Mouse (Mus musculus) kidney, embryonic 14.5 days (tissue): ENCODE measurements at regions not wholly inside any gene's neighbourhood (a gene's known extent, or its start where the extent isn't known, plus 50 kb on each side); places are given as distances from the start of the nearest gene placed in this dataset.

Source experiments
- ATAC-seq: fragments of 200-750 bp; cut with Nextera tagmentation; 2 replicates; pipeline ENCODE4 v1.8.0; 2017; ENCODE audit warnings: moderate number of reproducible peaks, mild to moderate bottlenecking, moderate TSS enrichment, moderate library complexity; ENCODE audit not compliant: low FRiP score, low TSS enrichment
- H3K27ac ChIP-seq: fragments of 300-500 bp; sonication (generic); 2 replicates; pipeline ENCODE4 v1.5.1; 2014; ENCODE audit warnings: low read depth, mild to moderate bottlenecking, low read length, moderate library complexity, mixed read lengths
- H3K27me3 ChIP-seq: fragments of 300-500 bp; sonication (generic); 2 replicates; pipeline ENCODE4 v1.6.1; 2014; ENCODE audit warnings: mild to moderate bottlenecking, low read length; ENCODE audit not compliant: control insufficient read depth, insufficient read depth
- H3K36me3 ChIP-seq: fragments of 300-500 bp; sonication (generic); 2 replicates; pipeline ENCODE4 v1.6.1; 2014; ENCODE audit warnings: low read length, mixed read lengths; ENCODE audit not compliant: control insufficient read depth, insufficient read depth
- H3K4me1 ChIP-seq: fragments of 300-500 bp; sonication (generic); 2 replicates; pipeline ENCODE4 v1.6.1; 2014; ENCODE audit warnings: low read length, mixed read lengths; ENCODE audit not compliant: control insufficient read depth, insufficient read depth
- H3K4me2 ChIP-seq: fragments of 300-500 bp; sonication (generic); replicated peaks from 2 replicates; pipeline ENCODE4 v1.6.1; 2014; ENCODE audit warnings: low read depth, mild to moderate bottlenecking, low read length
- H3K4me3 ChIP-seq: fragments of 300-500 bp; sonication (generic); 2 replicates; pipeline ENCODE4 v1.5.1; 2014; ENCODE audit warnings: mild to moderate bottlenecking, low read length
- H3K9ac ChIP-seq: fragments of 300-500 bp; sonication (generic); 2 replicates; pipeline ENCODE4 v1.6.1; 2014; ENCODE audit warnings: low read depth, mild to moderate bottlenecking, low read length, moderate library complexity
- H3K9me3 ChIP-seq: fragments of 300-500 bp; sonication (generic); 2 replicates; pipeline ENCODE4 v1.6.1; 2016; ENCODE audit warnings: low read length; ENCODE audit not compliant: control insufficient read depth
- WGBS: fragments of 180-500 bp; shearing (Covaris S2); extraction: QIAGEN DNeasy Blood & Tissue Kit; methylation state at CpG from one replicate; pipeline ENCODE4 v1.1.7; 2014; 5-methylcytosine and 5-hydroxymethylcytosine counted together

DNA sequence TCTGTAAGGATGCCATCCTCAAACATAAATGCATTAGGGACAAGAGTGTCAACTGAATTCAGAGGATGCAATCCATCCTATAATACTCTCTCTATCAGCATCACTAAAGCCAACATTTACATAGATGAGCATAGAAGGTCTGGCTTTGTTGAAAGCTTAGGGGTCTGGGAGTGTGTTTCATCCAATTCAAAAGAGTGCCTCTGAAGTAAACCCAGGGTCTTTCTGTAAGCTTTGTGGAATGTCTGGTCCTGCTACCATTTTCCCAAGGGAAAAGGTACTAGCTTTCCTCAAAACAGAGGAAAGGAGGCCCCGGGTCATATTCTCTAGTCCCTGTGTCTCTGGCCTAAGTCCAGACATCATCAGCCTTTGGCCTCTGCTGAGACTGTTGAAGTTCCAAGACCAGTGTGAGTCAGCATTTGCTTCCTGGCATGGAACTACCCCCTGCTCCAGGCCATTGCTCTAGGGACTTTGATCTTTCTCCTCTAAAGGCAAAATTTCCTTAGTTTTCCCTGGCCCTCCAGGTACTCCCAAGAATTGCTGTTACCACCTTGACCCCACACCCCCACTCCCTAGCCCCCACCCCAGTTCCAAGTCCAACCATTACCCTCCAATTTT, 280.0 kb upstream of the Jarid2 start:
- H3K9ac ChIP-seq: no peak overlapping the region
- no peak overlapping the region for H3K27ac ChIP-seq
- H3K4me2 ChIP-seq: no peak overlapping the region
- WGBS: 57% methylated on average over 1 of the region's 1 CpGs
- H3K27me3 ChIP-seq: no peaks in the 10 kb centered on the region
- no peaks in the 10 kb centered on the region for H3K36me3 ChIP-seq
- H3K4me1 ChIP-seq: no peaks in the 10 kb centered on the region
- no peak for ATAC-seq
- H3K9me3 ChIP-seq: peaks cover 4% of the 10 kb centered on the region
- no peak overlapping the region for H3K4me3 ChIP-seq

DNA sequence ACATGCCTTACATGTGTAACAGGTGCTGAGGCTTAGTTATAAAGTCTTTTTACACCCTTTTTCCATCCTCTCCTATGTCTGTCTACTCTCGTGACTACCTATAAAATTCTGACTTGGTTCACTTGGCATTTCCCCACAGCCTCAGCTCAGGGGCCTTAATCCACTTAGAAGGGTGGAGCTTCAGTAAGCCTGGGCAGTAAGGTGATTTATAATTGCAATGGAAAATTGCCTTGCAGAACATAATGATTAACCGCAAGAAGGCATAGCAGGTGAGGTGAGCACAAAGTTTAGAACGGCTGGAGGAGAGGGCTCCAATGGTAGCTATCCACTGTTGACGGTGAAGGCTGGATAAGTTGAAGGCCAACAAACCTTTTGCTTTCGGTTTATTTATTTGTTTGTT, 278.1 kb upstream of the Jarid2 start:
- no peaks in the 10 kb centered on the region for H3K36me3 ChIP-seq
- no peak overlapping the region for H3K4me2 ChIP-seq
- H3K4me3 ChIP-seq: no peak overlapping the region
- peak overlapping the region; percentile 31; the same call in 1 of the 2 replicates for H3K27ac ChIP-seq
- H3K4me1 ChIP-seq: peaks cover 10% of the 10 kb centered on the region; the same call in 1 of the 2 replicates
- no peak overlapping the region for H3K9ac ChIP-seq
- 77% methylated on average over 5 of the region's 5 CpGs for WGBS
- peaks cover 4% of the 10 kb centered on the region for H3K9me3 ChIP-seq
- H3K27me3 ChIP-seq: no peaks in the 10 kb centered on the region
- ATAC-seq: peak; percentile 16; the same call in 1 of the 2 replicates

DNA sequence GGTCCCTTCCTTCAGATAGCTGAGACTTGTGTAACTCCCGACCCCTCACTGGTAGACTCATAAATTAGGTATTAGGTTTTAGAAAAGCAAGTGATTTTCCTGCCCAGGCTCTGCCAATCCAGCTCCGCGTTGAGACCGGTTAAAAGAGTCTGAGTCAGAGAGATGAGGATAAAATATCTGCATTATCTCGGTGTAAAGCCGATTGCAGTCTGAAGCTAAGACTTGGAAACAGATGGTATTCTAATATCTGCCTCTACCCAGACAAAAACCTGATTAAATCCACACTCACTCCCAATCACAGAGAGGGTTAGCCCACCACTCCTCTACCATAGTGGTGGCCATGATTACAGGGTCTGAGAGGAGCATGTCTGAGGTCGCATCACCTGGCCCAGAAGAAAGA, 276.1 kb upstream of the Jarid2 start:
- 74% methylated on average over 7 of the region's 7 CpGs for WGBS
- H3K27me3 ChIP-seq: no peaks in the 10 kb centered on the region
- no peak overlapping the region for H3K4me3 ChIP-seq
- peaks cover 3% of the 10 kb centered on the region for H3K9me3 ChIP-seq
- no peak for ATAC-seq
- peaks cover 10% of the 10 kb centered on the region; the same call in 1 of the 2 replicates for H3K4me1 ChIP-seq
- no peak overlapping the region for H3K4me2 ChIP-seq
- H3K27ac ChIP-seq: no peak overlapping the region
- H3K9ac ChIP-seq: no peak overlapping the region
- no peaks in the 10 kb centered on the region for H3K36me3 ChIP-seq

DNA sequence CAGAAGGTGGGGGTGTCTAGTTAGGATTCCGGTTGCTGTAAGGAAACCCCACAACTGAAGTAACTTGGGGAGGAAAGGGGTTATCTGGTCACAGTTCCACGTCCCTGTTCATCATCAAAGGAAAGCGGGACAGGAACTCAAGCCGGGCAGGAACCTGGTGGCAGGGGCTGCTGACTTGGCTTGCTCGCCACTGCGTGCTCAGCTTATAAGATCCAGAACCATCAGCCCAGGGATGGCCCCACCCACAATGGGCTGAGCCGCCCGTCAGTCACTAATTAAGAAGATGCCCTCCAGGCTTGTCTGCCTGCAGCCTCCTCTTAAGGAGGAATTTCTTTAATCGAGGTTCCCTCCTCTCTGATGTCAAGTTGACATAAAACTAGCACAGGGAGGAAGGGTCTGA, 275.1 kb upstream of the Jarid2 start:
- WGBS: 45% methylated on average over 9 of the region's 9 CpGs
- no peaks in the 10 kb centered on the region for H3K27me3 ChIP-seq
- no peak overlapping the region for H3K4me2 ChIP-seq
- 0 out of 2 replicates have a peak, but pooled peaks have one; percentile 52 for ATAC-seq
- peaks cover 11% of the 10 kb centered on the region; the same call in 1 of the 2 replicates for H3K4me1 ChIP-seq
- H3K9ac ChIP-seq: no peak overlapping the region
- no peak overlapping the region for H3K4me3 ChIP-seq
- no peak overlapping the region for H3K27ac ChIP-seq
- H3K9me3 ChIP-seq: no peaks in the 10 kb centered on the region
- no peaks in the 10 kb centered on the region for H3K36me3 ChIP-seq

DNA sequence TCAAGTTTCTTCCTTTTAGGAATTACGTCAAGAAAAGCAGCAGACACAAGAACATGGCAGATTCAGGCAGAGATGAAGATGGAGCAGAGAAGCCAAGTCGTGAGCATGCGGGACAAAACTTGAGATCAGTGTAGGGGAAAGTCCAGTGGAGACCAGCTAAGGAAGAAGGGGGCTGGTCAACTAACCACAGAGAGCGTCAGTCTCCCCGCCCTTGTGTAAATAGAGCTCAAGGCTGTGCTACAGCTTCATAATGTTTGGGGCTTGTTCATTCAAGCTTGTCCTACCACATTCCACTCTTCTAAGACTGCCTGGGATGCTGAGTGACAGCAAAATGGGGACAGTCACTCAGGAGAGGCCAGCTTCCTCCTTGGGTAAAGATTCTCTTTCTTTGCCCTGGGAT, 274.1 kb upstream of the Jarid2 start:
- WGBS: 57% methylated on average over 5 of the region's 5 CpGs
- peak; percentile 66; the same call in 1 of the 2 replicates for ATAC-seq
- H3K4me1 ChIP-seq: peaks cover 12% of the 10 kb centered on the region; the same call in 1 of the 2 replicates
- no peak overlapping the region for H3K9ac ChIP-seq
- H3K4me2 ChIP-seq: no peak overlapping the region
- H3K27ac ChIP-seq: peak overlapping the region; percentile 59; the same call in 1 of the 2 replicates
- H3K9me3 ChIP-seq: no peaks in the 10 kb centered on the region
- no peak overlapping the region for H3K4me3 ChIP-seq
- no peaks in the 10 kb centered on the region for H3K27me3 ChIP-seq
- no peaks in the 10 kb centered on the region for H3K36me3 ChIP-seq

DNA sequence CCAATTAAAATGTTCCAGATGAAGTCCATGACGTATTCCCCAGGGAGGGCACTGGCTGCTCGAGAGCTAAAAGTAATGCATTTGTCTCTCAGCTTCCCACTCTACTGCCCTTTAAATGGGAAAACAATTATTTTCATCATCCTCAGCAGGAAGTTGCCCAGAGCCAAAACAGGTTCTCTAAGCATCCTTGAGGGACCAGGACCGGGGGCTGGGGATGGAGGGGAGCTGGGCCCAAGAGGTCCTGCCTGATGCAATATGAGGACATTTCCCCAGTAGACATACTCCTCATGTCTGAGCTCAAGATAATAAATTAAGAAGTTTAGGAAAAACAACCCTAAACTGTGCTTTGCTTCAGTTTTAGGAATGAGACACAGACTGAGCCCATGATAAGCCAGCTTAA, 270.5 kb upstream of the Jarid2 start:
- ATAC-seq: no peak
- no peak overlapping the region for H3K9ac ChIP-seq
- H3K27me3 ChIP-seq: no peaks in the 10 kb centered on the region
- no peak overlapping the region for H3K4me2 ChIP-seq
- H3K4me3 ChIP-seq: no peak overlapping the region
- WGBS: 71% methylated on average over 3 of the region's 3 CpGs
- H3K4me1 ChIP-seq: peaks cover 12% of the 10 kb centered on the region; the same call in 1 of the 2 replicates
- H3K9me3 ChIP-seq: no peaks in the 10 kb centered on the region
- no peaks in the 10 kb centered on the region for H3K36me3 ChIP-seq
- no peak overlapping the region for H3K27ac ChIP-seq

DNA sequence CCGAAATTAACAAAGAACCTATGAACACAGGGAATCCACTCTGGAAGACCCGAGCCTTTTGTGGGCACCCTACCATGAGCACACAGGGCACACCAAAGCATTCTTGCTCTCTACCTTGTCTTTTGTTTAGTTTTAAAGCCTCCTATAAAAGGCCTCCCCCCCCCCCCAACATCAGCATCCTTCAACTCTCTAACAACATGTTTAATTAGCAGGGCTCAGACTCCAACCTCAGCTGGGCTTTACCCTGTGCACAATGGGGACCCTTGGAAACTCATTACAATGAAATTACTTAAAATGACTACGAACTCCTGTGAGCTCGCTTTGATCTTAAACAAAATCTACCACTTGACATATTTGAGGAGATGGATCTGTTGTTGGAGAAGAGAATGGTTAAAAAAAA, 270.1 kb upstream of the Jarid2 start:
- ATAC-seq: no peak
- Histone ChIP-seq H3K4me2 (no peak overlapping the region), H3K9me3 (no peaks in the 10 kb centered on the region), H3K36me3 (no peaks in the 10 kb centered on the region), H3K27ac (no peak overlapping the region), H3K4me1 (peaks cover 12% of the 10 kb centered on the region; the same call in 1 of the 2 replicates), H3K9ac (no peak overlapping the region), H3K4me3 (no peak overlapping the region), H3K27me3 (no peaks in the 10 kb centered on the region)
- 50% methylated on average over 4 of the region's 4 CpGs for WGBS

DNA sequence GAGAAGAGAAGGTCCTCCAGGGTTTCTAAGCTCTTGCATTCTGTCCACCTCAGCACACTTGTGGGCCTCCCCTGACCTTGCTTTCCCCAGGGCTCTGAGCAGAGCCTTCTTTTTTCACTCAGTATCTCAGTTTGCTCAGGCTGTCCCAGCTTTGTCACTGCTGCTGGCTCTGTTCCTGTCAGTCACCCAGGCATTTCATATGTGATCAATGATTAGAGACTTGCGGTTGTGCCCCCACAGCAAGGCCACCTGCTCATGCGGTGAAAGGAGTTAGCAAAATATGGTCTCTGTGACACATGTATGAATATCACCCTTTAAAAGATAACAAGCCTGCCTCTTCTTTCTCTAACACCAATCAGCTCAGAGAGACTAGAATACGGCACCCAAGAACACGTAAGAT, 265.6 kb upstream of the Jarid2 start:
- no peak overlapping the region for H3K4me2 ChIP-seq
- no peak overlapping the region for H3K9ac ChIP-seq
- H3K27me3 ChIP-seq: no peaks in the 10 kb centered on the region
- no peaks in the 10 kb centered on the region for H3K36me3 ChIP-seq
- H3K27ac ChIP-seq: no peak overlapping the region
- WGBS: 95% methylated on average over 4 of the region's 4 CpGs
- H3K4me1 ChIP-seq: 0 out of 2 replicates have a peak, but pooled peaks cover 2% of the 10 kb centered on the region
- no peaks in the 10 kb centered on the region for H3K9me3 ChIP-seq
- no peak for ATAC-seq
- no peak overlapping the region for H3K4me3 ChIP-seq

DNA sequence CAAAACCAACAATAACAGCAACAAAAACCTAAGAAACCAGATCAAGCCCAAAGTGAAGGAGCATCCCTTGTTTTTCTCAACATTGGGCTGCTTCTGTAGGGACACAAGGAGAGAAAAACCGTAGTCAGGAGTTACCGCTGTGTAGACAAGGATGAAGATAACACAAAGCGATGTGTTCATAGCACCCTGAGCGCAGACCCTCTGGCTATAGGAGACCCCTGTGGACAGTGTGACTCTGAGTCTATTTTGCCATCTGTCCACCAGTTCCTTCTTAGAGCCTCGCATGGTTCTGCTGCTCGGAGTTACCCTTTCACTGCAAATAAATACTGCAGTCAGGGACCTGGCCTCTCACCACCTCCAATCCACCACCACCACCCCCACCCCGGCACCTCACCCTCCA, 263.7 kb upstream of the Jarid2 start:
- Histone ChIP-seq H3K9ac (no peak overlapping the region), H3K27ac (no peak overlapping the region), H3K4me1 (no peaks in the 10 kb centered on the region), H3K9me3 (no peaks in the 10 kb centered on the region), H3K4me2 (no peak overlapping the region), H3K27me3 (no peaks in the 10 kb centered on the region), H3K4me3 (no peak overlapping the region), H3K36me3 (no peaks in the 10 kb centered on the region)
- 74% methylated on average over 7 of the region's 7 CpGs for WGBS
- ATAC-seq: no peak
